Mouse (Mus musculus): ENCODE results near the gene Exoc6b.
A peak's percentile ranks its signal among the peaks of the same experiment; 100 is the strongest.

Exoc6b gene

DNA sequence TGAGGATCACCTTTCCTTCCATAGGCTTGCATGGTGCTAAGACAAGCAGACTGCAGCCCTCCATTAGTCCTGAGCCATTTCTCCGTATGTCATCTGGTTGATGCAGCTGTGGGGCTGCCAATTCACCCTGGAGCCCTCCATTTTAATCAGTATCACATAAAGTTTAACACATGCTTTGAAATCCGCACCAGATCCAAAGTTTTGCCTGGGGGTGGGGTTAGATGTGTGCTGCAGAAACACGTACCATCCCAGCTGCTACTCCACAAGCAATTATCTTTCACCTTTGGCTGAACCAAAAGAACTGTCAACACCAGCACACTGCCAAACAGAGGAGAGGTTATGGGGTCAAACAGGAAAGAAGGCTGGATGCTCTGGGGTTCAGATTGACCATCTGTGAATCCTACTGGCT is 92.7 kb downstream of the Exoc6b start:
- no peak for DNase-seq (ENCODE audit: low spot score in 2 of 2)

DNA sequence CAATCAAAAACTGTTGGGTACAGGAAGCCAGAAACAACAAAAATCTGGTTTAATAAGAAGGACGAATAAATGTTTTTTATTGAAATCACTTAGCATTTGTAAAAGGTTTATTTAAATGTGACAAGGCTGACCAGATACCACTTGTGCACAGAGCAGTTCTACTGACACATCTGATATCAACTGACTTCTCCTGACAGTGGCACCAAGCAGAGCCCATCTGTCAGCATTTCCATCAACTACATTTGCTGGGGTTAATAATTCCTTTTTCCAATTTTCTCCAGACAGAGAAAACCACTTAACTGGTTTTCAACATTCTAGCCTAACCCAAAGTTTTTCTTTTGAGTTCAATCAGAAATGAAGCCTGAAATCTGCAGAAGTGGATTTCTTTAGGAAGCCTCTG is 100.8 kb downstream of the Exoc6b start:
- no peak for DNase-seq (ENCODE audit: low spot score in 2 of 2)

DNA sequence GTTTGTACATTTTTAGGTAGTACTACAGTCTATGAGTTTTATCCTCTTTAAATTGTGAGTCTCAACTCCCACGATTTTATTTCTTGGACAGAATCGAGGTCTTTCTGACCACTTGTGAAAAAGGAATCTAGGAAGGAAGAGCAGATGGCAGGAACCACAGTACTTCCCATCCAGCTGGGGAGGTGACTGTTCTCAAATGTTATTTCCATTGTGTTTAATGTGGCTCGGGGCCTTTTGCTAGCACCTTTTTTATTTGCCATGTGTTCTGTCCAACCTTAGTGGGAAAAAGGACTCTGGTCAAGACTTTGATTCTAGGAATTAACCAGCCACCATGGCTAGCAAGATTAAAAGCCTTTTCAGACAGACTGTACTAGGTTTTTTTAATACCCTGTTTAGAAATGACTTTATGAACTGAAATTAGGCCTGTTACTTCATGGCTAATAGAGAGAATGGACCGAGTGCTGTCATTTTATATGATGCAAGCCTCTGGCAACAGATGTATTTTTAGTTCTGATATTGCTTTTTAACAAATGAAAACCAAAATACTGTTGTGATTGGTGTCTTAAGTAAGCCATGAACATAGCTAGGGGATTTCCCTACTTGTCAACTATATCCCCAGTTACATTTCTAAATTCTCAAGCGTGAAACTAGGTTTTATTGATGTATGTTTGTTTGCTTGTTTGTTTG is 104.4 kb downstream of the Exoc6b start:
- DNase-seq (ENCODE audit: low spot score in 2 of 2) = no peak

DNA sequence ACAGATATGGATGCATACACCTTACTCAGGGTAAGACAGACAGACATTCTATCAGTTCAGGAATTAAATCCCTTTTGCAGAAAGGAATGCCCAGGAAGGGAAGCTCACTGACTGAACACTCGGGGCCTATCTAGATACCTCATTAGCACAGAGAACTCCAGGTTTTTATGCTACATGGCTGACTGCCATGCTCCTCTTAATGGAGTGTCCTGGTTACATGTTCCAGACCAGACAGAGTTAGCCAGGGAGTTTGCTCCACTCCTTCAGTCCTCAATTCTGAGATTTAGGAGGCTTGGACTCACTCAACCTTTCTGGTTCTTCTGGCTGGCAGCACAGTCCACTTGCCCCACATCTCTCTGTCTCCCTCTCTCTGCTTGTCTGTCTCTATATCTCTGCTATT is 106.3 kb downstream of the Exoc6b start:
- DNase-seq (ENCODE audit: low spot score in 2 of 2) = no peak

DNA sequence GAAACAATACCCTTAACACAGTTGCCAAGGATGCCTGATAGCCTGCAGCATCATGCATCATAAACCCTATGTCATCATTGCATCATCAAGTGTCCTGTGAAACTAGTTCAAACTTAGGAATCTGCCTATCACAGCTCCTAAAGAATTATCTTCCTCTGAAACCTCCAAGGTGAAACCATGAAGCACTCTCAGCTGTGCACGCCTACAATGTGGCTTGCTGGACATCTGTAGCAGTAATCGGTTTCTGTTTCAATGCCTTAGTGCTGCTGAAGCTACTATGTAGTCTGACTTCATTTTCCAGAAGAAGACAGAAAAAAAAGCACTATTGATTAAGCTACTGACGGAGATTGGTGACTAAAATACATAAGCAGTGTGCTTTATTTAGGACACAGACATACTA is 107.5 kb downstream of the Exoc6b start:
- no peak for DNase-seq (ENCODE audit: low spot score in 2 of 2)

DNA sequence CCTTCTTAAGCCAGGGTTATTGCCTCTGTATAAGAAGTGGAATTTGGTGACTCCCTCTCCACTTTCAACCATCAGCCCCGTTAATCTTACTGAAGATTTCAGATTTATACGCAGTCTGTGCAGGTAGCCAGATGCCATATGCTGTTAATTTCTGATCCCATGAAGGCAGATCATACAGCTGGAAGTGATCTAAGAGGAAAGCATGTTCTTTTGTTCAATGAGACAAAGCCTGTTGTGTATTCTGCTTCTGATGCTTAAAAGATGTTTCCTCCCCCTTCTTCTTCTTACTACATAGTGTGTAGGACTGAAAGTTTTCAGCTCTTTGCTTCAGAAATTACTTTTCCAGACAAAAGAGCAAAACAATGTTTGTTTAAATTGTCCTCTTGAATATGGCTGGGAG is 109.8 kb downstream of the Exoc6b start:
- no peak for DNase-seq (ENCODE audit: low spot score in 2 of 2)

DNA sequence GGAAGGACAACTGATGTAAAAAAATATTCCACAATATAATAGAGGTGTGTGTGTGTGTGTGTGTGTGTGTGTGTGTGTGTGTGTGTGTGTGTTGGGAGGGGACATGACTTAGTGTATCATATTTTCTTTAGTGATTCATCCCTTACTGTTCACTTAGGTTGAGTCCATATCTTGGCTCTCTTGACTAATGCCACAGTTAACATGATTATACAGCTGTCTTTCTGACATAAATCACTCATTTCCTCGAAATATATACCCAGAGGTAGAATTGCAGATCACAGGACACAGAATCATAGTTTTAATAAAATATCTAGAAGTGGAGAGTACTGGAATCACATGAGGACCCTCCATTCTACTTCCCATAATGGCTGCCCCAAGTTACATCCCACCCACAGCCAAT is 117.7 kb downstream of the Exoc6b start:
- DNase-seq (ENCODE audit: low spot score in 2 of 2) = no peak

DNA sequence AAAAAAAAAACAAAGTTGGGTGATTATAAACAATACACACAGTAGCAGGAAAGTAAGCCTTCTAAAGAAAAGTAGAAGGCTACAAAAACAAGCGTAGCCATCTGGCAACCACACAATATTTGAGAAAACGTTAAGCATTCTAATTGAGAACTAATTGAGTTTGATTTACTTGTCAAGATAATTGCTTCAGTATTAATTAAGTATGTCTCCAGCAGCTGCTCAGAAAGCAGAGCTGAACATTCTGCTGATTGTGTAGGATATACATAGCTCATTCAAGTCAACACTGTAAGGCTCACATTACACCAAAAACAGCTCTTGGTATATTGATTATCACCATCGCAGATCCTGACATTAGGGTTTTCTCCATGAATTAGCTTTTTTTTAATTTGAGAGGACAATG is 122.7 kb downstream of the Exoc6b start:
- no peak for DNase-seq (ENCODE audit: low spot score in 2 of 2)

DNA sequence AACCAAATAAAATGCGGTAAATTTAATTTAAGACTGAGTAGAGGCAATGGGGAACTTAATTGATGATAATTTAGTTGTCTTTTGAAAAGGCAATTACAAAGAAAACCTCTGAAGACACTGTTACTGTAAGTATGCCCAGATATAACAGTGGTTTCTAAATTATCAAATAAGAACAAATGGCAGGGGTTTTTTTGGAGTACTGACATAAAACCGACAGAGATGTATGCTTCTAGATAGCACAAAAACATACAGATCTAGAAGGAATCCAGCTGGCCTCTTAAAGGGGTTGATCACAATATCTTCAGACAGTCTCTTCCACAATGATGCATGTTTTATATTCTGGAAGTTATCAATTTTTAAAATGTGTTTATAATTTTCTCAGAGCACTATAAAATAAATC is 123.2 kb downstream of the Exoc6b start:
- no peak for DNase-seq (ENCODE audit: low spot score in 2 of 2)

DNA sequence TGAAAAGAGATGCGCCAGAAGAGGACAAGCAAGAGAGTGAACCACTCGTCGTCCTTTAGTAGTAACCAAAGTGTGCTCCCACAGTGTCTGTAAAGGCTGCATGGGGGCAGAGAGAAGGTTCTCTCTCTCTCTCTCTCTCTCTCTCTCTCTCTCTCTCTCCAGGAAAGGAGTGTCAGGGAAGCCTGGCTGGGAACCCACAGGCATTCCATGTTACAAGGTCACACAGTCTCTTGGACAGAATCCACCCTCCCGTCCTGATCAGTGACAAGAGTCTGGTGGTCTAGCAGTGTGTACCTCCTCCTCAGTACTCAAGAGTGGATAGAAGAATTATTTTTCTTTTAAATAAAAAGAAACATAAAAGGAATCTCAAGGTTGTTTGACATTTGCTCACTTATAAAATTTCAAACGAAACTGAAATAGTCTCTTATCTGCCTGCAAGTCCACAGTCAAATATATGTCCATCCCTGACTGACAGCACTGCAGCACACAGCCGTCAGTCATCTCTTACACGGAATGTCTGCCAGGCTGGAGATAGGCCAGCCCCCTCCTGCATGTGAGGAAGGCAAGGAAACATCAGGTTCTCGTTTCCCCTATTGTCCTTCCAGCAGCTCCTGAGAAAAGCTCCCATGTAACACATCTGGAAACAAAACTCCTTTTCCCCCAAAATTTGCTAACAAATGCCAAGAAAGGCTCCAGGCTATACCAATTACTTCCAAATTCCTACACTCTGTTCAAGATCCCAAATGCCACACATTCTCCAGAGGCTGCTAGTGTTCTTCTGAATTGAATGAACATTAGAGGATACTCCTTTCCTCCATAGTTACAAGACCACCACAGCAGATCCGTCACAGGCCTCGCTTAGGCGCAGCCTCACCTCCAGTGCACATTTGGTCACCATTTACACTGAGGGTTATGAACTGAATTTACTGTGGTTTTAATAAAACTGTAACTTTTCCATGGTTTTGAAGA is 136.1 kb downstream of the Exoc6b start:
- DNase-seq (ENCODE audit: low spot score in 2 of 2) = no peak

DNA sequence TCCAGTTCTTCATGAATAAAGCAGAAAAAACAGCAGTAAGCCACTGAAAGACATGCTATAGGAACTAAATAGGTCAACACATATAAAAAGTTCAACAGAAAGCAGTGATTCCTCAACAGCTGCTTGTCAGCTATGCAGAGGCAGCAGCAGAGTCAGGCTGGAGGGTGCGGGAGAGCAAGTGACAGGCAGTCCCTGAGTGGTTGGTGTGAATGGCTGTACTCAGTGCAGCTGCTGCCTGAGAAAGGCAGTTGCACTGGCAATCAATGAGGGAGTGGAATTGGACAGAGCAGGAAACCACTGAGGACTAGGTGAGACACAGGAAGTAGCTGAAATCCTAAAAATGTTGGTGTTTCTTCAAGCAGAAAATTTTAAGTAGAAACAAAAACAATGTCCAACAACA is 138.3 kb downstream of the Exoc6b start:
- no peak for DNase-seq (ENCODE audit: low spot score in 2 of 2)

DNA sequence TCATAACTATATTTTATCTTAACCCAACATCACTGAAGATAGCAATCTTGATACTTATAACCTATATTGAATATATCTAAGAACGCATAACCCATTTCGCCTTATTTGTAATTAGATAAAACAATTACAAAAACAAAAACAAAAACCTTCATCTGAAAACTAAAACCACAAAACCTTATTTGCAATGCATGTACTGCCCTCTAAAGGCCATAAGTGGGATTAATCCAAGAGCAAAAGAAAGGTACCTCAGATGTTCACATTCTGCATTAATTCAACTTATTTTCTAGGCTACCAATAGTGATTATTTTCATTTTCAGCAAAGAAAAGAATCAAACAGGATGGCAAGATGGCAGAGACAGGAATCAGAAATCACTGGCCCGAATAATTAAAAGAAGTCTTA is 143.2 kb downstream of the Exoc6b start:
- DNase-seq (ENCODE audit: low spot score in 2 of 2) = no peak

DNA sequence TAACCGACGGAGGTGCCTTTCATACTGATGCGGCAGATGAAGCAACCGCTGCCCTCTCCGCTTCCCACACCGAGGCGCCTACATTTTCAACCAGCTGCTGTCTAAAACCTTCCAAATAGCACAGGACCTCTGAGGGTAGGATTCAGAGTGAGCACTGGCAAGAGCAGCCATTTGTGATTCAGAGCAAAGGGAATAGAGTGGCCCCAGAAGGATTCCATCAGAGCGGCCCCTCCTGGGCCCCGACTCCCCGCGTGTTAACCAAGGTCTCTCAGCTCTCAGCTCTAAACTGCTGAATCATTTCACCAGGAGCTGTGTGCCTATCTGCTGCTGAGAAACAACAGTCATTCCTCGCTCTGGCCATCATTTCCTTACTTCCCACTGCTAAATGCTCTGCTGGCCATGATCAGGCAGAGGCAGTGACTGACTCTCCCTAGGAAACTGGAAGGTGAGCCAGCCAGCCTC is 145.5 kb downstream of the Exoc6b start:
- DNase-seq (ENCODE audit: low spot score in 2 of 2) = no peak

DNA sequence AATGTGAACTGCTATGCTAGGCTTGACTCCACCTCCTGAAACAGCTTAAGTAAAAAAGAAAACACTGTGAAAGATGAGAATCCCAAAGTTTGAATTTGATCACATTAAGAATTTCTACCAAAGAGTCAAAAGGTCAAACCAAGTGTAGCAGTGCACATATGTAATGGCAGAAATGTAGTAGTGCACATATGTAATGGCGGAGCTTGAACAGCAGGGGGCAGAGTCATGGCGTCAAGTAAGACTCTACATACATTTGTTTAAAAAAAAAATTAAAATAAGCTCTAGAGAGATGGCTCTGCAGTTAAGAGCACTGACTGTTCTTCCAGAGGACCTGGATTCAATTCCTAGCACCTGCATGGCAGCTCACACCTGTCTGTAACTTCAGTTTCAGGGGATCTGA is 153.0 kb downstream of the Exoc6b start:
- DNase-seq (ENCODE audit: low spot score in 2 of 2) = peak; percentile 11 to 25

DNA sequence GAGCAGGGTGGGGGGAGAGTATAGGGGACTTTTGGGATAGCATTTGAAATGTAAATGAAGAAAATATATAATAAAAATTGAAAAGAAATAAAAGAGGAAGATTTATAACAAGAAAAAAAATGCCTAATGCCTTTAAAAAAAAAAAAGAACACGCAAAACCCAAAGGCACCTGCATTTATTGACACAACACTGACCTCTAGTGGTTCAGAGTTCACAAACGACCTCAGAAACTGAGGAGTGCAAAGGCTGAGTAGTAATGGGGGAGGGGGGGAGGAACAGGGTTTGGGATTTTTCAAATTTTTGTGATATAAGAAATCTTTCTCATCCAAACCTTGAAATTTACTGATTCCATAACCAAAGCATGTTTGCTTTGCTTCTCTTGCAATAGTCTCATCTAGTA is 156.9 kb downstream of the Exoc6b start:
- DNase-seq (ENCODE audit: low spot score in 2 of 2) = no peak

DNA sequence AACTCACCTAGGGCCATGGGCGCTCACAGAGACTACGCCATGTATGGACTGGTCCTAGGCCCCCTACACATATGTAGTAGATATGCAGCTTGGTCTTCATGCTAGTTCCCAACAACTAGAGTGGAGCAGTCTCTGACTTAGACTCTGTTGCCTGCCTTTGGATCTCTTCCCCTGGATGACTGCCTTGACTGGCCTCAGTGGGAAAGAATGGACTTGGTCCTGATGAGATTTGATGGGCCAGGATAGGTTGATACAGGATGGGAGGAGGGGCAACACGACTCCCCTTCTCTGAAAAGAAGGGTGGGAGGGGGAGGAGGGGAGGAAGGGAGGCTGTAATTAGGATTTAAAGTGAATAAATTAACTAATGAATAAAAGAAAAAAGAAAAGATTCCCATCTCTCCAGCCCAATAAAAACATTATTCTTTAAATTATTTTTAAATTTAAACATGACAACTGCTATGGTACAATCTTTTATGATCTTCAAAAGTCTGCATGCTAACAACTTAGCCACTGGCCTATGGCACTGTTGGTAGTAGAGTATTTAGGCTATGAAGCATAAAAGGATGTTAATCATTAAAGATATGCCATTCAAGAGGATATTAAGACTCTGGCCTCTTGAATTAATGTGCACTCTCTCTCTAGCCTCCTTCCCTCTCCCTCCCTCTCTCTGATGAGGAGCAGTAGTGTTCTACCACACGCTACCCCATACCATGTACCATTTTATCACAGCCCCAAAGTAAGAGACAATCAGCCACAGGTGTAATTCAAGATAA is 170.1 kb downstream of the Exoc6b start:
- no peak for DNase-seq (ENCODE audit: low spot score in 2 of 2)

DNA sequence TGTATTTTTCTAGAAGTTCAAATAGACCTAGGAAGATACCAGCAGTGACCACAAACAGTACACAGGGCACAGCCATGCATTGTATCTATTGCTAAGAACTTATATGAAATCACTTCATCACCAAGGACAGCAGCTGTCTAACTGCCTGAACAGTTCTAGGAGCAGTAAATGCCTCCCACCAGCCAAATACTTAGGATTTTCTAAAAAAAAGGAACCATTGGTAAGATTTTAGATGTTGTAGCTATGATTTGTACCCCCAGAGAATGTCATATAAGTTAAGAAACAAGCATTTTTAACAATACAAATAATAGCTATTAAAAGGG is 175.6 kb downstream of the Exoc6b start:
- DNase-seq (ENCODE audit: low spot score in 2 of 2) = no peak

DNA sequence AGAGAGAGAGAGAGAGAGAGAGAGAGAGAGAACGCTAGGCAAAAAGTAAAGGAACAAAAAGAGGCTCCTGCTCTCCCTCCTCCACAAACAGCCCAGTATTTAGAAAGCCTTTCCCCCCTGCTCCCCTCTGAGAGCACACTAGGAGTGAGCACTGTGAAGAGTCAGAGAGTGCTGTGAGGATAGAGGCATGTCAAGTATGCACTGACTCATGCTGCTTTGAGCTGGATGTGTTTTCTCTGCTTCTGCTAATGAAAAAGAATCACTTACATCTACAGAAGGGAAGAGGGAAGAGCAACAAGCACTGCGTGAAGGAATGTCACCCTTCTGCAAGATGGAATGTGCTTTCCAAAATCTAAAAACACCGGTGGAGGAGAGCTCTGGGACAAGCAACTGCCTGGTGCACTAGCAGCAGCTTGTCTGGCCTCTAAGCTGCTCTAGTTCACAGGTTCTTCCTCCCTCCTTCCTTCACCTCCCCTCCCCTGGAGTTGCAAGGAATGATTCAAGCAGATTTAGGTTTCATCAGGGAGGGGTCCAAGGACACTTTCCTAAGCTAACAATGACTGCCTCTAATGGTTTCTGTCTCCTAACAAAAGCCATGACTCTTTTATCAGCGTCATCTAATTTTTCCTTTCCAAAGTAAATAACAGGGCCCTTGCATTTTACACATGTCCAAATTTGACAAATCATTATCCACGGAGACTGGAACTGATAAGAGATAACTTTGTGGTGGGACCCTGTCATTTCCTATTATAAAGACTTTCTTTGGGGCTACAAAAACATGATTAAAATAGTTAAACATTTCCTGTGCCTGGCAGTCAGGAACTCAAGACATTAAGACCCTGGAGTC is 176.2 kb downstream of the Exoc6b start:
- DNase-seq (ENCODE audit: low spot score in 2 of 2) = no peak

DNA sequence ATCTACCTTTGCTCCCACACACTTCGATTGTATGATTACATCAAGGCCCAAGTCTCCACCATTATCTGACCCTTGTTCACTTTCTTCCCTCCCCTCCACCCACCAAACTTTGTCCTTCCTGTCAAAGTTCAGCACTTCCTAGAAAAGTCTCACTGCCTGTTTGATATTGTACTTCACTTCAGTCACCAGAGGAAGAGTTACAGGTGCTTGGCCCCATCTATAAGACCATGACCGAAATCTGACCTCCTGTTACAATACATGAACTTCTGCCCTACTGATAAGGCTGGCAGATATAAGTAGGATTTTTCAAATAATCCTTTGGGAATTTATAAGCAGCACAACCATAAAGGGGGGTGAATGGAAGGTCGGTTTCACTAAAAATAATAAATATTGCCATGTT is 182.8 kb downstream of the Exoc6b start:
- no peak for DNase-seq (ENCODE audit: low spot score in 2 of 2)

DNA sequence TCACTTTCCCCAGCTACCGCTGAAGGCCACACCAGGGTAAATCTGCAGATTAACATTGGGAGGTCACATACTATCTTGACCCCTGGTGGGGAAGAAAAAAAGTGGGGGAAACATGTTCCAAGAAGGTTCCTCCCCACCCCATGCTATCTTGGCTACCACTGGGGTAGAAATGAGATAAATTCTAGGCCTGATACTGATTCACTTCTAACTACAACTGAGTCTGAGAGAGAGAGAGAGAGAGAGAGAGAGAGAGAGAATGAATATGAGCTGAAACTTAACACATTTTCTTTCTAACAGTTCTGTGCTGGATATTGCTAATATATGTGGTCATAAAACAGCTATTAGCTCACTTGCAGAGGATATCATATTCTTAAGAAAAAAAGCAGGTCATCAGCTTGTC is 184.2 kb downstream of the Exoc6b start:
- DNase-seq (ENCODE audit: low spot score in 2 of 2) = no peak

DNA sequence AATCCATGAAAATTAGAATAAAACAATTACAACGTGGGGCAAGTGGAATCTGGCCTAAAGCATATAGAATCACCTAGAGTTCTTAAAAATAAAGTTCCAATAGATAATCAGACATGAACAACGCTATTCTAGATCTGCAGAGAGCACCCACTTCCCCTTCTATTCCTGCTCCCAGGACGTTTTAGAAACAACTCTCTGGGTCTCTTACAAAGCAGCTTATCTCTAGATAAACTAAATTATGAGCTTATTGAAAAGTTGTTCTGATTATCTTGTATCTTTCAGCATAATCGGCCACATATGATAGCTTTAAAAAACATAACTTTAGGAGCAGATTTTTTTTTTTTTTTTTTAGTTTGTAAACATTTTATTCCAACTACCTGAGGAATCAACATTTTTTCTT is 185.6 kb downstream of the Exoc6b start:
- DNase-seq (ENCODE audit: low spot score in 2 of 2) = no peak
